Mouse (Mus musculus) left cerebral cortex, postnatal 25 days (tissue): Measurements from ENCODE around the gene Fam151b. TPM values are rescaled to one million over a fixed set of nuclear protein-coding genes. Genes with fewer than 3 reads are reported as not detected.
A peak's percentile ranks its signal among the peaks of the same experiment; 100 is the strongest.

Experiments
- DNase-seq, 2 experiments: peaks; one replicate each; pipeline ENCODE4 v3.0.0; 2022; ENCODE audit warnings: low spot score in 2 of 2, mixed read lengths in 1 of 2
- intact Hi-C: fragments of 180-260 bp; cut with DNase I; formaldehyde crosslinking; loops from one replicate; pipeline ENCODE4 v1.15.1; 2025
- total RNA-seq, 2 experiments: library from RNA; stranded (reverse); gene quantifications; 2 replicates each; pipeline ENCODE4 v1.2.3; 2021

The Fam151b gene
- total RNA-seq = 10 to 100 TPM; 10.6 to 11.2 TPM

GRCm38 (mm10) chr13:92483852-92484463 lies at the start of gene Fam151b:
Gene Fam151b, minus strand, starts transcription at chr13:92484015.
- intact Hi-C loops = loop anchor here (2.0 to 5.0 kb wide), 2 partner anchors 129 to 577 kb away; partner anchors contain the start of genes Dhfr and Msh3
- peak; percentile 91 to 96 for DNase-seq

- intact Hi-C loops = loop anchor here (5.0 kb wide), 2 partner anchors 80 to 175 kb away; partner anchors contain the start of genes Msh3 and Serinc5
Measured at GRCm38 (mm10) chr13:92532216-92532615, 48.4 kb upstream of the Fam151b start.

GRCm38 (mm10) chr13:92531237-92531636 lies 47.4 kb upstream of the Fam151b start:
- no peak for DNase-seq
- intact Hi-C loops = loop anchor here (2.0 to 5.0 kb wide), 3 partner anchors 81 to 208 kb away; partner anchors contain the start of genes Msh3 and Serinc5

More at GRCm38 (mm10) chr13:92532216-92532615, 48.4 kb upstream of the Fam151b start:
- no peak for DNase-seq

GRCm38 (mm10) chr13:92530721-92531211 lies 47.0 kb upstream of the Fam151b start, which contains the start of gene Zfyve16:
Gene Zfyve16, minus strand, starts transcription at chr13:92530868.
- peak; percentile 97 to 98 for DNase-seq
- intact Hi-C loops = loop anchor here (2.0 to 5.0 kb wide), 3 partner anchors 82 to 208 kb away; partner anchors contain the start of genes Msh3 and Serinc5

- DNase-seq = no peak
- intact Hi-C loops = loop anchor here (2.0 to 5.0 kb wide), 3 partner anchors 82 to 209 kb away; partner anchors contain the start of genes Msh3 and Serinc5
Measured at GRCm38 (mm10) chr13:92529828-92530720, 46.3 kb upstream of the Fam151b start.

GRCm38 (mm10) chr13:92523178-92523813 lies 39.5 kb upstream of the Fam151b start:
- no peak for DNase-seq
- intact Hi-C loops = no loop called here

- intact Hi-C loops = no loop called here
- DNase-seq = no peak
Measured at GRCm38 (mm10) chr13:92504871-92505270, 21.1 kb upstream of the Fam151b start.

GRCm38 (mm10) chr13:92491923-92492322 lies 8.1 kb upstream of the Fam151b start:
- intact Hi-C loops = no loop called here
- DNase-seq = no peak

- intact Hi-C loops = no loop called here
- no peak for DNase-seq
Measured at GRCm38 (mm10) chr13:92490817-92491216, 7.0 kb upstream of the Fam151b start.

GRCm38 (mm10) chr13:92483348-92483747 lies 467 bp downstream of the Fam151b start:
- DNase-seq = peak; percentile 28 to 51
- intact Hi-C loops = loop anchor here (2.0 to 5.0 kb wide), 2 partner anchors 129 to 576 kb away; partner anchors contain the start of genes Dhfr and Msh3

- intact Hi-C loops = no loop called here
- no peak for DNase-seq
Measured at GRCm38 (mm10) chr13:92470151-92470550, 13.7 kb downstream of the Fam151b start.

- no peak for DNase-seq
- intact Hi-C loops = no loop called here
Measured at GRCm38 (mm10) chr13:92469381-92469780, 14.4 kb downstream of the Fam151b start.

- DNase-seq = no peak
- intact Hi-C loops = no loop called here
Measured at GRCm38 (mm10) chr13:92467891-92468290, 15.9 kb downstream of the Fam151b start.

GRCm38 (mm10) chr13:92464698-92465097 lies 19.1 kb downstream of the Fam151b start:
- intact Hi-C loops = no loop called here
- DNase-seq = no peak

GRCm38 (mm10) chr13:92446872-92447271 lies 36.9 kb downstream of the Fam151b start:
- DNase-seq = no peak
- intact Hi-C loops = no loop called here

GRCm38 (mm10) chr13:92440286-92440685 lies 43.5 kb downstream of the Fam151b start:
- intact Hi-C loops = no loop called here
- DNase-seq = no peak

- DNase-seq = no peak
- intact Hi-C loops = no loop called here
Measured at GRCm38 (mm10) chr13:92438656-92439055, 45.2 kb downstream of the Fam151b start.

- intact Hi-C loops = loop anchor here (5.0 kb wide), 1 partner anchor 70 kb away; the partner anchor contains the start of gene Msh3
- no peak for DNase-seq
Measured at GRCm38 (mm10) chr13:92427351-92427855, 56.4 kb downstream of the Fam151b start.
